Mouse (Mus musculus) neutrophil, adult 65 days (primary cell): ENCODE data around the gene Commd7. TPM values are rescaled to one million over a fixed set of nuclear protein-coding genes. Genes with fewer than 3 reads are reported as not detected.

Experiments
- total RNA-seq: library from RNA; stranded (reverse); gene quantifications from 2 replicates; pipeline ENCODE4 v1.2.4, GENCODE M21; 2023

Commd7 gene
- total RNA-seq: 22.3 and 32.2 TPM in 2 replicates

GRCm38 (mm10) chr2:153631976-153632870 lies at the start of gene Commd7:
Gene Commd7 (minus strand): TSS chr2:153632781.

GRCm38 (mm10) chr2:153649298-153650013 lies 16.9 kb upstream of the Commd7 start, which contains the start of gene Dnmt3b:
Gene Dnmt3b (plus strand): TSS chr2:153649450.

Other genes starting within 250 kb of the Commd7 start
- not detected in 2 replicates for gene 4930404H24Rik, start 140.0 kb downstream of the Commd7 start, total RNA-seq
- gene Nol4l, start 102.8 kb downstream of the Commd7 start, total RNA-seq: 2.5 and 3.1 TPM in 2 replicates
- 2.0 and 2.3 TPM in 2 replicates for gene Dnmt3b, start 16.7 kb upstream of the Commd7 start, total RNA-seq
- not detected in 2 replicates for gene Dnmt3c, start 63.9 kb upstream of the Commd7 start, total RNA-seq
- 157 and 166 TPM in 2 replicates for gene Mapre1, start 108.5 kb upstream of the Commd7 start, total RNA-seq
- gene Efcab8, start 147.2 kb upstream of the Commd7 start, total RNA-seq: 0.51 and 0.57 TPM in 2 replicates
- not detected in 2 replicates for gene Sun5, start 238.3 kb upstream of the Commd7 start, total RNA-seq
- gene Bpifb2, start 242.3 kb upstream of the Commd7 start, total RNA-seq: not detected in 2 replicates